Mouse (Mus musculus) limb, embryonic 10.5 days (tissue): ENCODE results near the gene Pip5k1b. TPM values are rescaled to one million over a fixed set of nuclear protein-coding genes. Genes with fewer than 3 reads are reported as not detected.

ENCODE experiments used
- DNase-seq: peaks from one replicate; pipeline ENCODE4 v3.0.0-alpha.2; 2017; ENCODE audit warnings: low spot score
- H3K27ac ChIP-seq: fragments of 300-500 bp; sonication (generic); 2 replicates; pipeline ENCODE4 v1.5.1; 2016; ENCODE audit warnings: mild to moderate bottlenecking
- H3K27me3 ChIP-seq: fragments of 300-500 bp; sonication (generic); 2 replicates; pipeline ENCODE4 v1.6.1; 2016; ENCODE audit warnings: low read depth, mild to moderate bottlenecking; ENCODE audit not compliant: poor library complexity, severe bottlenecking
- H3K36me3 ChIP-seq: fragments of 300-500 bp; sonication (generic); 2 replicates; pipeline ENCODE4 v1.6.1; 2016; ENCODE audit warnings: mild to moderate bottlenecking, moderate library complexity
- H3K4me1 ChIP-seq: fragments of 300-500 bp; sonication (generic); 2 replicates; pipeline ENCODE4 v1.6.1; 2016
- H3K4me3 ChIP-seq: fragments of 300-500 bp; sonication (generic); 2 replicates; pipeline ENCODE4 v1.5.1; 2016; ENCODE audit warnings: mild to moderate bottlenecking, moderate library complexity
- H3K9me3 ChIP-seq: fragments of 300-500 bp; sonication (generic); replicated peaks from 2 replicates; pipeline ENCODE4 v1.6.1; 2016; ENCODE audit warnings: mild to moderate bottlenecking
- WGBS: fragments of 180-500 bp; shearing (Covaris S2); methylation state at CpG from one replicate; pipeline ENCODE4 v1.1.7; 2016; 5-methylcytosine and 5-hydroxymethylcytosine counted together
- polyA plus RNA-seq: library from polyadenylated mRNA; unstranded; fragments of >200 nt; fragmentation: Nextera tagmentation; extraction: Ambion mirVana; gene quantifications from 2 replicates; pipeline ENCODE4 v1.2.1, GENCODE M21; 2016

The Pip5k1b gene
- polyA plus RNA-seq, 1 experiment from 2014 or later, result 0.50 TPM

DNA sequence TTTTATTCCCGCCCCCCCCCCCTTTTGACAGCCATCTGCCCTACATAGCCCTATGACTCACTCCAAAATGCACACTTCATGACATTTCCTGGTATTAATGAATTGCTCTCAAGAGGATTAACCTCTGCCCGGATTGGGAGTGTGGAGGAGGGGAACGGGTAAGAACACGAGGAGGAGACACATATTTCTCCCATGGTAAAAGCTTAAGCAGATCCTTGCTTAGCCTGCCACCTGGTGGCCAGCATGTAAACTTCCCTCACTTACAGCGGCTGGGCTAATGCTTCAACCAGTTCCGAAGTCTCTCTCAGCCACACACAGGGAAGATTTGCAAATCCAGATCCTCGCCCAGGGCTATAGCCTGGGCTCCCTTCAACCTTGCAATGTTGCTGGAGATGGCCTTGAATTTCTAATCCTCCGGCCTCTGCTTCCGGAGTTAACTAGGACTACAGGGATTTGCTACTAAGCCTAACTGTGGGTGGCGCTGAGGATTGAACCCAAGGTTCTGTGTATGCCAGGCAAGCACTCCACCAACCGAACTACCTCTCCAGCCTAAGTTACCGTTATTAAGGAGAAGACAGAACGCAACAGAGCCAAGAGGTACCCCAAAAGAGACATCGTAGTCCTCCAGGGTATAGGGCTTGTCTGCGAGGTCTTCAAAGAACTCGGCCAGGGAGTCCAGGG, 283.8 kb downstream of the Pip5k1b start:
- H3K27ac ChIP-seq, result 0 out of 2 replicates have a peak overlapping the region, but pooled peaks have one; percentile 4
- DNase-seq, result peak; percentile 87
- H3K4me1 ChIP-seq, result peaks cover 12% of the 10 kb centered on the region
- 46% methylated on average over 16 of the region's 16 CpGs for WGBS
- no peaks in the 10 kb centered on the region for H3K27me3 ChIP-seq
- H3K4me3 ChIP-seq, result 0 out of 2 replicates have a peak overlapping the region, but pooled peaks have one; percentile 13
- no peaks in the 10 kb centered on the region for H3K9me3 ChIP-seq
- peaks cover 39% of the 10 kb centered on the region for H3K36me3 ChIP-seq

DNA sequence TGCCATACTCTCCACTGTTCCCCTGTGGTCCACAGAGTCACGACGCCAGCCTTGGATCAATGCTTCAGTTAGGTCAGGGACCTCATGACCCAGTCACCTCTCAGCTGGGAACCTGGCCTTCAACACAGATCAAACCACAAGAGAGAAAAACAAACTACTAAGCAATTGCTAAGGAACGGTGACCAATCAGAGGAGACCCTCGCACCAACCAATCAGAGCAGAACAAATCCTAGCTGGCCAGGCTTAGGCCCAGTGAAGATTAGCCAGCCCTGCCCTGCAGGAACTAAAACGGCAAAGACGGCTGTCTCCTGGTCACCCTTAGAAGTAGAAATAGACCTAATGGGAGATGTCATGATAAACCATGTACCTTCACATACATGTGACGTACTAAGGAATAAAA, 284.3 kb downstream of the Pip5k1b start:
- Histone ChIP-seq H3K4me3 (0 out of 2 replicates have a peak overlapping the region, but pooled peaks have one; percentile 13), H3K27me3 (no peaks in the 10 kb centered on the region), H3K4me1 (peaks cover 12% of the 10 kb centered on the region), H3K36me3 (peaks cover 39% of the 10 kb centered on the region), H3K9me3 (no peaks in the 10 kb centered on the region), H3K27ac (0 out of 2 replicates have a peak overlapping the region, but pooled peaks have one; percentile 4)
- 39% methylated on average over 7 of the region's 7 CpGs for WGBS
- DNase-seq, result no peak

DNA sequence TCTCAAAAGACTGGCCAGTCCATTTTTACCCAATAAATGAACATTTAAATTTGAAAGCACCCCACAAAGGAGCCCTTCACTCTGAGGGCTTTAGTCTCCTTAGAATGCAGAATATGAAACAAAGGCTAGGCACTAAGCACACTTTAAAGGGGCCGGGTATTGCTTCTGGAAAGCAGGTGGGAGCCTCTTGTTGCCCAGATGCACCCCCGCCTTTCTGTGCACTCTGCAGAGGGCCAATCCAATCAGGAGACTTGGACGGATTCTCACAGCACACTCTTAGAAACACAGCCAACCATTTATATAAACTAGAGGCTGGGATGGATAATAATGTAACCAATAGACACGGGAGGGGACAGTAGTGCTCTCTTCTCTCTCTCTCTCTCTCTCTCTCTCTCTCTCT, 287.1 kb downstream of the Pip5k1b start:
- H3K27me3 ChIP-seq, result no peaks in the 10 kb centered on the region
- 84% methylated on average over 4 of the region's 4 CpGs for WGBS
- no peak overlapping the region for H3K4me3 ChIP-seq
- no peak for DNase-seq
- H3K4me1 ChIP-seq, result peaks cover 12% of the 10 kb centered on the region
- no peaks in the 10 kb centered on the region for H3K9me3 ChIP-seq
- H3K36me3 ChIP-seq, result peaks cover 52% of the 10 kb centered on the region
- no peak overlapping the region for H3K27ac ChIP-seq

DNA sequence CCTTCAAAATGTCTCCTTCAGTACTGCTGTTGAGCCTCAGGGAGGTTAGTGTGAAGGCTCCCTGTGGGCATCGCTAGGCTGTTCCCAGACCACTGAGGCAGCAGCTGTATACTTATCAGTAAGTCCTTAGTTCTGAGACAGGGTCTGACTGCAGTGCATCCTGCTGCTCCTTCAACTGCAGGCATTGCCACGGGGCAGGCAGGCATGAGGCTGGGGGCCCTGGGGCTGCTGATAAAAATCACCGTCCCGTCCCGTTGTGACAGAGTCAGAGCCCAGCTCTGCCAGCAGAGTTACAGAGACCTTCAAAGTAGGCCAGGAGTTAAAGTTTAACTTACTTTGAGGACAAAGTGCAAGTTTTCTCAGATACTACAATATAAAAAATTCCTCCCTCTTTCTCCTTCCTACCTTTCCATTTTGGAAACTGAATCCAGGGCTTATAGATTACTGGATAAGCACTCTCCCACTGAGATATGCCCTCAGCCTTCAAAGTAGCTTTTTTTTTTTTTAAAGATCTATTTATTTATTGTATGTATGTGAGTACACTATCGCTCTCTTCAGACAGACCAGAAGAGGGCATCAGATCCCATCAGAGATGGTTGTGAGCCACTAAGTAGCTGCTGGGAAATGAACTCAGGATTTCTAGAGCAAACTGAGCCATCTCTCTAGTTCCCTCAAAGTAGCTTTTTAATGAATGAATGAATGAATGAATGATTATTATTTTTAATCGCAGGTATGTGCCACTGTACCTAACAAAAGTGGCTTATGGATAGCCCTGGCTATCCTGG, 289.4 kb downstream of the Pip5k1b start:
- peaks cover 65% of the 10 kb centered on the region for H3K36me3 ChIP-seq
- H3K27me3 ChIP-seq, result no peaks in the 10 kb centered on the region
- H3K4me3 ChIP-seq, result no peak overlapping the region
- DNase-seq, result no peak
- H3K9me3 ChIP-seq, result no peaks in the 10 kb centered on the region
- H3K4me1 ChIP-seq, result peaks cover 4% of the 10 kb centered on the region
- 93% methylated on average over 7 of the region's 7 CpGs for WGBS
- H3K27ac ChIP-seq, result no peak overlapping the region

DNA sequence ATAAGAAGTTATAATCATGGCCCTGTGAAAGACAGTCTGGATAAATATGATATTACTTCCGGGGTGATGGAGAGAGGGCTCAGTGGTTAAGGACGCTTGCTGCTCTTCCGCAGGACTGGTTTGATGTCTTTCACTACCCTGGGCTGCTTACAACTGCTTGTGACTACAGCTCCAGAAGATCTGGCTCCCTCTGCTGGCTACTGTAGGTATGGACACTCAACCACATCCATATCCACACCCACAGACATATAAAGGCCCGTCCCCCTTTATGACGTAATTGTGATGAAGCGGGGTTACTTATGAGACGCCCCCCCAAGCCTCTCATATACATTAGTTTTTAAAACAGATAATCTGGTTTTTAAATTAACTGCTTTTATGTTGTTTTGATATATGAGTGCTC, 290.7 kb downstream of the Pip5k1b start:
- H3K4me3 ChIP-seq, result no peak overlapping the region
- no peaks in the 10 kb centered on the region for H3K4me1 ChIP-seq
- no peaks in the 10 kb centered on the region for H3K27me3 ChIP-seq
- peaks cover 61% of the 10 kb centered on the region for H3K36me3 ChIP-seq
- no peaks in the 10 kb centered on the region for H3K9me3 ChIP-seq
- DNase-seq, result peak; percentile 81
- WGBS, result 53% methylated on average over 7 of the region's 7 CpGs
- H3K27ac ChIP-seq, result no peak overlapping the region

DNA sequence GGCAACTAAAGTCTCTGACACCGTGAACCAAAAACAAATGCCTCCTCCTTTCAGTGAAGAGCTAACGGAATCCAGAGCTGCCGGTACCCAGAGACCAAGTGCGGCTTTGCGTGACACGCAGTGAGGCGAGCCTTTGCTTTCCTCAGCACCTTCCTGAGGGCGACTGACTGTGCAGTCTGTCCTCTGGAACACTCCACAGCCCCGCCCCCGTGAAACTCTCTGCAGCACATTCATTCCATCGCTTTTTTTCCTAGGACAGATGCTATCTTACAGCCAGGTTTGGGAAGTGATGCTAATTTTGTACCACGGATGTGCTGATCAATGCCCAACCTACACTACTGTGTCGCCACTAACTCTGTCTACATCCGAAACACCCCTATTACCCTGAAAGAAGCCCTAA, 292.9 kb downstream of the Pip5k1b start:
- no peak overlapping the region for H3K27ac ChIP-seq
- peaks cover 54% of the 10 kb centered on the region for H3K36me3 ChIP-seq
- no peak for DNase-seq
- H3K9me3 ChIP-seq, result no peaks in the 10 kb centered on the region
- H3K4me3 ChIP-seq, result no peak overlapping the region
- no peaks in the 10 kb centered on the region for H3K4me1 ChIP-seq
- no peaks in the 10 kb centered on the region for H3K27me3 ChIP-seq
- 94% methylated on average over 14 of the region's 14 CpGs for WGBS

DNA sequence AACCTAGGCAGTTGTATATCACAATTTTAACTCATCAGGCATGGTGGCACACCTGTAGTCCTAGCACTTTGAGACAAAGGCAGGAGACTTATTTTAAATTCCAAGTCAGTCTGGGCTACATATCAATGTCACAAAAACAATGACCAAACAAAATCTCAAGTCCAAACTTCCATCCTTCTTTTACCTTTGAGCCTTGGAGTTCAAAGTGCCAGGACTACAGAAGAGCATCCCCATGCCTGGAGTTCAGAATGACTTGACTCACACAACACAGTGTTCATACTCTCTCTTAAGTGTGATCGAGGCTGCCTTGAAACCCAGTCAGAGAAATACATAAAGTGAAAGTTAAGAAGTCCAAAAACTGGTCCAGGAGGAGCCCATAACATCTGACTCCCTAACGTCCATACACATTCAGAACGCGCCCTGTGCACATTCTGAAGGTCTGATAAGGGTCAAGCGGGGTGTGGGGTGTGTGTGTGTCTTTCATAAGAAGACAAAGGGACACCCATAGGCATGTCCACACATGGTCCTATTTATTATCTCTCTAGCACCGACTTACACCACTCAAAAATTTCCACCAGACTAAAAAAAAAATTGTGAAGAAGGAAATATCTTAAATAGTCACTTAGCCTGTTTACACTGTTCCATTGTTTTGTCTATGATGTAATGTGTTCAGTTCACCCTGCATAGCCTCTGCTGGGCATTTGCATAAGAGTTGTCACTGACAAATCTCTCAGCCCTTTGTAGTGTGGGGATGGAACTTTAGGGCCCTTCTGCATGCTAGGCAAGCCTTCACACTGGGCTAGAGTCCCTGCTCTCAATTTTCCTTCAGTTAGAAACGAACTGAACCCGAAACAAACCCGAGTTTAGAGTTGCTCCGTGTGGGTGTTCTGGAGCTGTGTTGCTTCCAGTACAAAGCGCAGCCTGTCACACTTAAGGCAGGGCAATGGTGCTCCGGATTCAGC, 296.0 kb downstream of the Pip5k1b start:
- Histone ChIP-seq H3K9me3 (no peaks in the 10 kb centered on the region), H3K4me3 (no peak overlapping the region), H3K4me1 (no peaks in the 10 kb centered on the region), H3K27ac (no peak overlapping the region), H3K36me3 (peaks cover 29% of the 10 kb centered on the region), H3K27me3 (no peaks in the 10 kb centered on the region)
- WGBS, result 89% methylated on average over 12 of the region's 12 CpGs
- no peak for DNase-seq

DNA sequence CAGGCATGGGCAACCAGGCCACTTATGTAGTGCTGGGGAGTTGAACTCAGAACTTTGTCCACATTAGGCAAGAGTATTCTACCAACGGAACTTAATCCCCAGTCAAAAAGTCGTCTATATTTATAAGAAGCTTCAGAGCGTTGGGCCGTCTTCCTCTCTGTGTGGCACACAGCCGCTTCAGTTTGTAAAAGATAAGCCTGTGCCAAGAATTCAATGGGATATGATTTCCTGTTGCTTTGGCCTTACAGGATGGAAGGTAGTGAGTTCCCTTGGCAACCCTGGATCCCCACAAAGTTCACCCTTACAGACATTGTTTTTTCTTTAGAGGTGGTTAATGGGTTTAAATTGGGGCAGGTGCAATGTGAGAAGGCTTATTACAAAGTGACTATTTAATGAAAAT, 297.3 kb downstream of the Pip5k1b start:
- H3K4me1 ChIP-seq, result peaks cover 8% of the 10 kb centered on the region
- H3K27me3 ChIP-seq, result no peaks in the 10 kb centered on the region
- H3K27ac ChIP-seq, result no peak overlapping the region
- no peak for DNase-seq
- peaks cover 21% of the 10 kb centered on the region for H3K36me3 ChIP-seq
- 92% methylated on average over 5 of the region's 5 CpGs for WGBS
- H3K9me3 ChIP-seq, result no peaks in the 10 kb centered on the region
- H3K4me3 ChIP-seq, result no peak overlapping the region

DNA sequence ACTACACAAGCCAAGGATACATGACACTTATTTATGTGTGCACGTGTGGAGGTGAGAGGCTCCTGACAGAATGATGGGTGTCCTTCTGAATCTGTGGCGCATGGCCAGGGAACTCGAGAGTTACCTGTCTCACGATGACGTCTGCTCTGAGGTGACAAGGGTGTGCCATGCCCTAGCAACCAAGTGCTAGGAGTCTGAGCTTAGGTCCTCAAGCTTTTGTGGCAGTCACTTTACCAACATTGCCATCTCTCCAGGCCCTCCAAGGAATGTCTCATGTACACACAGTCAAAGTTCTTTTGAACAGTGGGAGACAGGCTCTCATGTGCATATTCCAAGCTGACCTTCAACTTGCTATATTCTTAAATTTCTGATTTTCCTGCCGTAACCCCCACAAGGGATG, 297.7 kb downstream of the Pip5k1b start:
- Histone ChIP-seq H3K4me3 (no peak overlapping the region), H3K4me1 (peaks cover 8% of the 10 kb centered on the region), H3K27me3 (no peaks in the 10 kb centered on the region), H3K9me3 (no peaks in the 10 kb centered on the region), H3K27ac (no peak overlapping the region), H3K36me3 (peaks cover 19% of the 10 kb centered on the region)
- 93% methylated on average over 6 of the region's 6 CpGs for WGBS
- DNase-seq, result no peak

DNA sequence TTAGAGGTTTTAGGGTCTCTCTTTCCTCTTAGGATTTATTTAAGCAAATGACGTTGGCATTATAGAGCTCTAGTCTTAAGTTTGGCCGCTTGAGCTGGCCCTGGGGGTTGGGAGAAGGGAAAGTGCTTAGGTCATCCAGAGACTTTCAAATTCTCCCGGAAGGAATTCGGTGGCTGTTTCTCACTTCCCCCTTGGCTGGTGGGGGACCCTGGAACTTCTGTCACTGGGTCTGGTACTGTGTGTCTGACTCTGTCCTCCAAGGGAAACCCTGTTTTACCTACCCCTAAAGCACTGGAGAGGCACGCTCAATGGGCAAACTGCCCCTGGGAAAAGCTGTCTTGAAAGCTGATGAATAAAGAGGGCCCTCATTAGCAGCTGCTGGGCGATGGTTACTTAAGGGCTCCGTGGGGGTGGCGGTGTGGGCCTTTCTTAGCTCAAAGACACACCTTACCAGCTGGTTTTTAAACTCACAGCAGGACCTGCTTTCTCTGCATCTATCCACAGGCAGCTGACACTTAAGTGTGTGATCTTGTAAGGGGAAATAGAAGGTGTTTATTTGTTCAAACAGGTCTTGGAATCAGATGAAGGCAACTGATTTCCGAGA, 301.9 kb downstream of the Pip5k1b start:
- no peak for DNase-seq
- peaks cover 14% of the 10 kb centered on the region for H3K4me1 ChIP-seq
- H3K27ac ChIP-seq, result no peak overlapping the region; the same call in 1 of the 2 replicates
- WGBS, result 20% methylated on average over 9 of the region's 9 CpGs
- no peaks in the 10 kb centered on the region for H3K36me3 ChIP-seq
- H3K4me3 ChIP-seq, result no peak overlapping the region
- no peaks in the 10 kb centered on the region for H3K9me3 ChIP-seq
- H3K27me3 ChIP-seq, result no peaks in the 10 kb centered on the region

DNA sequence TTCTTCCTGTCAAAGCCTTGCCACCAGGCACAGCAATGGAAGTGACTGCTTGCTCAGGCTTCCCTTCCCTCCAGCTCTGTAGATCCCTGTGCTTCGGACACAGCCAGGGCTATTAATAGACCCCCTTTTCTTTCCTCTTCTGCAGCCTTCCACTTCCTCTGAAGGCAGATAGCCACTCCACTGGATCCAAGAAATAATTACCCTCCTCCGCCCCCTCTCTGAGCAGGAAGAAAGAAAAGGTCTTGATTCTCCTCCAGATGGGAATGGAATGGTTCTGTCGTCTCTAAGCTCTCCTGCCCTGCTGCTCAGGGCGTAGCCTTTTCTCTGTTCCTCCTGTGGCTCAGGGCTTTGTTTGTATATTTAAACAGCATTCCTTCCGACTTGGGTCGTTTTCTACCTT, 303.8 kb downstream of the Pip5k1b start:
- Histone ChIP-seq H3K4me1 (peaks cover 14% of the 10 kb centered on the region), H3K27ac (peak overlapping the region; percentile 48), H3K9me3 (no peaks in the 10 kb centered on the region), H3K4me3 (no peak overlapping the region), H3K36me3 (no peaks in the 10 kb centered on the region), H3K27me3 (no peaks in the 10 kb centered on the region)
- DNase-seq, result no peak
- WGBS, result 37% methylated on average over 6 of the region's 6 CpGs
